Mouse (Mus musculus) adrenal gland, adult 18-20 months (tissue): ENCODE measurements at regions not wholly inside any gene's neighbourhood (a gene's known extent, or its start where the extent isn't known, plus 50 kb on each side); places are given as distances from the start of the nearest gene placed in this dataset.

ENCODE experiments used
- DNase-seq, 2 experiments: peaks; one replicate each; pipeline ENCODE4 v3.0.0; 2021 to 2022; ENCODE audit warnings: low spot score in 2 of 2

DNA sequence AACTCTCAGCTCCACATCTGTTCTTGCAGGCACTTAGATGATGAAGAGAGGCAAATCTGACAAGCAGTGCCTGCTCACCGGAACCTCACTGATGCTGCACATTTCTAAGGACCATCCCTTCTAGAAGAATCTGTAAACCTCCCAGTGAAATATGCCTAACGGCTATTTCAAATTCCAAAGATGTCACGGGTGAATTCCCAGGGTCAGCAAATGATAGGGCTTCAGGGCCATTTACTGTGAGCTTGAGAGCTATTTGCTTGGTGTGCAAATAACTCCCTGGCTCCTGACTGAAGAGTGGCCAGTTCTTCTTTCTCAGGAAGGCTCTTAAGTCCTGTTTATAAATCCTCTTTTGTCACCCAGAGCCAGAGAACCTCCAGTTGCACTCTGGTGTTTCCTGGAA is 135.3 kb downstream of the Tmx1 start:
- no peak for DNase-seq

DNA sequence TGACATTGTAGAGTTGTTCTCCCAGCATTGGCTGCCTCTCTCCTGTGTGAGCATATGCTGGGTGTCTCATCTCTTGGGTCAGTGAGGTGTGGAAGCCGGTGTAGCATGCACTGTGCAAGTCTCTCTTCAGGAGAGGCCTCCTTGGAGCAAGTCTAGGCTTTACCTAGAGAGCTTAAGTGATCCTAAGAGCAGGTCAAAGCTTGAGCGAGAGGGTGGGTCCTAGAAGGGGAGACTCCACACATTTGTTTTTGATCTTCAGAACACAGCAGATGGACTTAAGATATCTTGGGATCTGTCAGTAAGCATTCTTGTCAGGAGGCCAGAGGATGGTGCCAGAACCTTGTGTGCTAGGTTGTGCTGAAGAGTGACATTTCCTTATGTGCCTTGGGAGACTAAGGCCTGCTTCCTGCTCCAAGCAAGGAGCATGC is 136.4 kb downstream of the Tmx1 start:
- DNase-seq: no peak

DNA sequence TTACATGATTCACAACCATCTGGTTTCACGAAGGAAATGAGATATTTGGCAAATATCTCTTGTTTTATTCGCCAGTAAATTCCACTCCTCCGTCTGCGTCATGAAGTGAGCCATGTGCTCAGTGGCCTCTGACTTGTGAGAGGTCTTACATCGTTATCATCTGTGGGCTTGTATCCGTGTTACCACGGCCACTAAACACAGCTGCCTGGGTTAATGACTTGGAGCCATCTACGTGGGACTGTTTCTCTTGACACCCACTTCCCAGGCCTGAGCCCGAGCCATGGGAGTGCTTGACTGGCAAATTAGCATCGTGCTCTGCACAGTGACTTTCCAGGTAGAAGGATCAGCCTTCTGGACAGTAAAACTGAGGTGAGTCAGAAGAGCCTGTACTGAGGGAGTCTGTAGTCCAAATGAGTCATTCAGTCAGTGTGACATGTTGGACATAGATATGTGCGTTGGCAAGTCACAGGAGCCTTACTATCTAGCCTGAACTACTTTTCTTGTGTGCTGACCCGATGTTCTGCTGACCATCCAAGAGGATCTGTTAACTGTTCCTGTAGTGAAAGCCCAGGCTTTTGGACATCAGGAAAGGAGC is 137.7 kb downstream of the Tmx1 start:
- no peak for DNase-seq

DNA sequence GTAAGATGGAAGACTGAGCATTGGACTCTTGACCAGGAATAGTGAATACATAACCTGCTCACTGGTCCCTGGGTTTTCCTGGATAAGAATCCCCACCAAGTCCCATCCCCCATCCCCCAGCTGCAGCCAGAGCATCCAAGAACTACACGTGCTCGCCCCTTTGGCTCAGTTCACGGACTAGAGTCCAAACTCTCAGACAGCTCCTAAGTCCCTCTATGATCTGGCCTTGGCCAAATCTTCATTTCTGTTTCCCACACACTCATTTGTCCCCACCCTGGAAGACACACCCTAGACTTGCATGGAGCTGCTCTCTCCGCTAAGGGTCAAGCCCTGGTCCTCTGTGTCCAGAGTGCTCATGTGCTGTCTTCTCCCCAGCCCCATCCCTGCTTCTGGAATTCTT is 139.9 kb downstream of the Tmx1 start:
- DNase-seq: no peak

DNA sequence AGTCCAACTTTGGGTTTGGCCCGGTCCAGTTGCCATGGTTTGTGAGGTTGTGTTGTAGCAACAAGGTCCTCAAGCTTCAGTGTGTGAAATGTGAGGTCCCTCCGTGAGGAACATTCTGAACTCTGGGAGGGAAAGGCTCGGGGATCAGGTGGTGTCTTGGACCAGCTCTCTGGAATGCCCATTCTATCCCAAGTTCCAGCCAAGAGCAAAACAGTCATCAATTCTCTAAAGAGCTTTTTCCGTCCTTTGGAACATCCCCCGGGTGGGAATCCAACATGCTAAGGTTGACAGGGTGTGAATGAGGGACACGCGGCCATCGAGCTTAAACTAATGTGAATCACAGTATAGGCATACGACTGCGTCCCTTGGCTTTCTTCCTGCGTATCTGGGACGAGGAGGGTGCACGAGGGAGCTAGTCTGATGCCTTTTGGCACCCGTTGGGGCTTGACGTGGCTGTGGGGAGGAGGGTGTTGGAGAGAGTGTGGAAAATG is 145.4 kb downstream of the Tmx1 start:
- no peak for DNase-seq

DNA sequence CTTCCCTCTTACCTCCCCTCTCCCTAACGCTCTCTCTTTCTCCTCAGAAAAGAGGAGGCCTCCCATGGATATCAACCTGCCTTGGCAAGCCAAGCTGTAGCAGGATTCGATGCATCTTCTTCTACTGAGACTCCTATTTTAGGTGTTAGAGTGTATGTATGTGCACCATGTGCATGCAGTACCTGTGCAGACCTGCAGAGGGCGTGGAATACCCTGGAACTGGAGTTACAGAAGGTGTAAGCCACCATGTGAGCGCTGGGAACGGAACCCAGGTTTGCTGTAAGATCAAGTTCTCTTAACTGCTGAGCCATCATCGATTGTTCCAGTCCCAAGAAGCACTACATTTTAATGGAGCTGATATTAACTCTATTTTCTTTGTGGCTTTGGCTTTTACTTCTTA is 146.8 kb downstream of the Tmx1 start:
- DNase-seq: no peak

DNA sequence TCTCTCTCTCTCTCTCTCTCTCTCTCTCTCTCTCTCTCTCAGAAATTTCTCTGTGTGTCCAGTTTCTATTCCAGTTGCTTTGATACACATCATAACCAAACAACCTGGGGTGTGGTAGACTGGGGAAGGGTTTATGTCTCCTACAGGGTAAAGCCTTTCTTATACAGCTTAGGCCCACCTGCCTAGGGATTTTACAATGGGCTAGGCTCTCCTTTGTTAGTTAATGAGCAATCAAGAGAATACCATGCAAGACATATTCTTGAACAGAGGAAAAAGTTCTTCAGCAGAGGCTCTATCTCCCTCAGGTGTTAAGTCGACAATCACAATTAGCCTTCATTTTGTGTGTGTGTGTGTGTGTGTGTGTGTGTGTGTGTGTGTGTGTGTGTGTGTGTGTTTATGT is 151.0 kb downstream of the Tmx1 start:
- DNase-seq: no peak

DNA sequence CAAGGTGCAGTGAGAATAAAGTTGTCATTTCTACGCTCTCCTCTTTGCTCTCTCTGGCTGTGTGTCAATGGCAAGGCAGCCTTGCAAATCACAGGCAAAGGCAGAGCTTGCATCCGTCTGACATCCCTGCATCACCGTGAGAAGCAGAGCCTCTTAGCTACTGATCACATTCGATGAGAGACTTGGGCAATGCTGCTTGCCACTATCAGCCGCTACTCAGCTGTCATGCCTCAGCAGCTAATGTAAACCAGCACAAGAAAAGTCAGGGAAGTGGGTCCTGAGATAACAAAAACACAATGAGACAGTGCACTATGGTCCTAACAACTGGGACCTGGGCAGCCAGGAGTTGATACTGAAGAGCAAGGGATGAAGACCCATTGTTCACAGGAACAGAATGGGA is 155.8 kb downstream of the Tmx1 start:
- DNase-seq: no peak

DNA sequence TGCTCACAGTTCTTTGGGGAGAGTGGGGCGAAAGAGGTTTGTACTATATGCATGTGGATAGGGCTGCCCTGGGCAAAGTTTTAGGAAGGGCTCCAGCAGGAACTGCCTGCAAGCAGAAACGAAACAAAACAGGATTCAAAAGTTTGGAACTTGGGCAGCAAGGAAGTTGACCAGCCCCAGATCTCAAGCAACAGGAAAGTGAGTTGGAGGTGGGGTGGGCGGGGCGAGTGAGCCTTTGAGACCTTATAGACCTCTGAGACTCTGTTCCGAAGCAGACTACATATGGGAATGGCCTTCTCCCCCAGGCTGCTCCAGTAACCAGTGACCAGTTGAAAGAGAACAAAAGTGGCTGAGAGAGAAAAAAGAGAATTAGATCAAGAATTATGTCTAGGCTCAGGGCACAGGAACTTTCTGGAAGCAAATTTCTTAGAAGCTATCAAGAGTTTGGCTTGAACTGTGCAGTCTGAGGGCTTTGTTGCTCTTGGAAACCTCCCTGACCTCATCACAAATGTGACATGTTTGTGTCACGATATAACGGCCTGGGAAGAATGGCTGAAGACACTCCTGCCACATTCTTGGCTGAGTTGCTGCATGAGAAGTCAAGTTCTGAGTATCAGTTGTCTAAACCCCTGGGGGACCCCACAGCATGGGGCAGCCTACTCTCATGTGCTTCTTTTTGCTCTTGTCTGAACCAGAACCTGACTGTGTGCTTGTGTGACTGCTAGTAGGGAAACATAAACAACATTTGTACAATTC is 156.4 kb downstream of the Tmx1 start:
- no peak for DNase-seq

DNA sequence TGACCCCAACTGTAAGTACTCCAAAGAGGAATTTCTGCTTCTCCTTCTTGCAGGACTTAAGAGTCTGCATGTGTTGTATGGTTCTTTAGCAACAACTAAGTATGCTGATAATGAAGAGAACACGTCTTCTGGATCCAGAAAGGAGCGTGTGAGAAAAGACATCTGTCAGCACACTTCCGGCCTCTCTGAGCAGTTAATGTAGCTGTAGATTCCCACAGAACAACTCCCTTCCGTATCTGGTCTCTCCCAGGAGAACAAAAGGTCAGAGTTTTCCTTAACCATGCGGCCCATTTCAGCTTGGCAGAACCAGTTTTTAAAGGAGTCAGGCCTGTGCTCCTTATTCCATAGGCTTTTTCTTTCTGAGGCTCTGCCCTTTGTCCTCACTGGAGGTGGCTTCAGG is 159.0 kb downstream of the Tmx1 start:
- DNase-seq: no peak

DNA sequence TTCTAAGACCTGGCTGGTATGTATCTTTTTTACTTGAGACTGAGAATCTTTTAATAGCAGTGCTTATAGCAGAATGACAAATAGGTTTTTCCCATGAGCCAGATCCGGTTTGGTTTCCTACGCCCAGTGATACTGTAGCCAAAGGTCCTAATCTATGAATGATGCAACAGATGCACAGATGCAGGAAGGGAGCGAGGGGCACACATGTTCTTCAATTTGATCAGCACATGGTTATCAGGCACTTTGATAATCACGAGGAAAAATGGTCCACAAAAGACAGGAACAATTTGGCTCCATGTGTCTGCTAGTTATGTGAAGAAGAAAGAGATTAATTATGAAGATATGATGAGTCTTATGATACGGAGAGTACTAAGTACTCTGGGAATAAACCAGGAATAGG is 160.3 kb downstream of the Tmx1 start:
- DNase-seq: no peak

DNA sequence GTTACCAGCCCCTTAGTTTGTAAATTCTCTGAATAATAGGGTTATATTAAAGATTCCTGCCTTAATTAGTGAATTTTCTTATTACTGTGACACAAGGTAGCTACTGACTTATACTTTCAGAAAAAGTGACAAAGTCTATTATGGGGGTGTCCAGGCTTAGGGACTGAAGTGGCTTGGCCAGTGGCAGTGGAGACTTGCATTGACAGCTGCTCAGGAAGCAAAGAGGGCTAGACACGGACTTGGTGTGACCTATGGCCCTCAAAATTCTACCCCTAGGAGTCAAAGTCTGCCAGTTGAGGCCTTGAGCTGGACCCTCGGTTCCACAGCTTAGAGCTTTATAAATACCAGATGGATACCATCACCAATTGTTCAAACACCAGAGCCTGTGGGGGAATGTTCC is 161.2 kb downstream of the Tmx1 start:
- no peak for DNase-seq

DNA sequence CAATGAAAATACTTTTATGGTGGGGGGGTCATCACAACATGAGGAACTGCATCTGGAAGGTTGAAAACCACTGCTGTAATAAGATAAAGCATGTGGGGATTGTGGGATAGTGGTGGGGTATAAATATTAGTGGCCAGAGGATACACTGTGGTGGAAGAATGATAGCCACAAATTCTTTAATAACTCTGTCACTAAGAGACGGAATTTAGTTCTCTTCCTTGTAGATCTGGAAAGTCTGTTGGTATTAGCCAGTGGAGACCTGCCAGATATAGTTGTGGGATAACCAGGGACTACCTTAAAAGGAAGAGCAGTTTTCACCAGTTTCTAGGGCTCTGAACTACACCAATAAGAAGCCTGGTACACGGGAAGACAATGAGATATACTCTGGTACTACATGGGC is 161.8 kb downstream of the Tmx1 start:
- DNase-seq: no peak

DNA sequence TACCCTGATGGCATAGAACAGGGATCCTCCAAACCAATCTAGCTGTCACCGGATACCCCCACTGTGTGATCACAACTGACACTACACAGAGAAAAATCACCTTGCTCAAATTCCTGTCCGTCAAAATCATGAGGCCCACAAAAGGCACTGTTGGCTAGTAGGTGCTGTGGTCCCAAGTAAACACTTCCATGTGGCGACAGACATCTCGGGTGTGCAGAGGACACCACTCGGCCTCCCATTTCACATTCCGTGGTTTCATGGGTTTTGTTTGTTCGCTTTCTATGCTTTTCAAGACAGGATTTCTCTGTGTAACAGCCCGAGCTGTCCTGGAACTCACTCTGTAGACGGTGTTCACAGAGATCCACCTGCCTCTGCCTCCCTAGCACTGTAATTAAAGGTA is 162.2 kb downstream of the Tmx1 start:
- no peak for DNase-seq

DNA sequence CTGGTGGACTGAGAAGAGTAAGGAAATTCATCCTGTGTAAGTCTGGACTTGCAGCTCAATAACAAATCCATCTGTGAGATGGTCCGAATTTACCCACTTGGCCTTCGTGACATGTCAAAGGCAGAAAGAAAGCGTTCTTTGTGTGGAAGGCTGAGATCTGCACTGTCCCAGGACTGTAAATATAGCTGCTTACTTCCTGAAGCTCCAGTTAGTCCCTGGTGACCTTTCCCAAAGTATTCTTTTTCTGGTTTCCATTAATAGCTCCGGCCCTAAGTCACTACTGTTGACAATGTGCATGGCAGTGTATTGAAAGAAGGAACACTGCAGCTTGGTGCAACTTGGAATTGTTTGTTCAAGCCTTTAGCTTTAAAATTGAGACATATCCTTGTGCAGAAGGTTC is 163.2 kb downstream of the Tmx1 start:
- no peak for DNase-seq

DNA sequence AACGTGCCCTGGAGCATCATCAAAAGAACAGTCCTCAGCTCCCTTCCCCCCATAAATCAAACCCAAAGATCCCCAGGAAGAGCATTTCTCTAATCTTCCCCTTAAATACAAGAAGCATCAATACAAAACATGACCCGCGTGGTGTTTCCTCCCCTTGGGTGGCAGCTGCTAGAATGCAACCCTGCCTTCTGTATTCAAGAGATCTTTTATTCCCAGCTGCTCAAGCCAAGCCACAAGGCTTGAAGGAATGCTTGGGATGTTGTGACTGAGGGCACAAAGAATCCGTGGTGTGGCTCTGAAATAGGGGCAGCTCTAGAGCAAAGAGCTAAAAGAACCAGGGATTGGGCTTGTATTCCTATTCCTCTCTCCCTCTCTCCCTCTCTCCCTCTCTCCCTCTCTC is 163.6 kb downstream of the Tmx1 start:
- no peak for DNase-seq

DNA sequence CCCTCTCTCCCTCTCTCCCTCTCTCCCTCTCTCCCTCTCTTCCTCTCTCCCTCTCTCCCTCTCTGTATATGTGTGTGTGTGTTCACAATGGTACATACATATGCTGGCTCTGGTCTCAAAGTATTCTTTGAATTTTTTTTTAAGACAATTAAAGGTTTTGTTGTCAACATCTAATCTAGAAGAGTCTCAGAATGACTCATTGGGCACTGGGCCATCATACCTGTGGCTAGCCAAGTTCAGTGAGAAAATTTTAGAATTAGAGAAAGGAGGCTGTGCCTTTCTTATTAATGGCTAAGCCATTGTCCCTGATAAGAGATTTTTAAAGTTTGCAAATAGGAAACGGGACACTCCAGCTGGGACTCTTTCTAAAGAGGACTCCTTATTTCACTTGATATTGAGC is 164.1 kb downstream of the Tmx1 start:
- DNase-seq: no peak

DNA sequence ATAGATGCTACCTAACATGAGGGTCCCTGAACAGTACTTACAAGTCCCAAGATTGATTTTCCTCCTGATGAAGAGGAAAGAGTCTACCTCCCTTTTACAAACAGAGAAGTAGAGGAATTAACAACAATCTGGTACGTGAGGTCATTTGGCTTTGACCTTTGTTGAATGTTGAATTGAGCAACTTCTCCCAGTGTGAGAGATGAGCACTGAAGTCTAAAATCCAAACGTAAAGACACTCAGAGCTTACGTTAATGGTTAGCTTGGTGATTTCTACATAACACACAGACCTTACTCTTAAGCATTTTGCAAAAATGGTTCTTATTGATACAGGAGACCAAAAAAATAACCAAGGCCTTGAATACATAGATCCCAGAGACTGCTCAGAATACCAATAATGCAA is 165.1 kb downstream of the Tmx1 start:
- no peak for DNase-seq

DNA sequence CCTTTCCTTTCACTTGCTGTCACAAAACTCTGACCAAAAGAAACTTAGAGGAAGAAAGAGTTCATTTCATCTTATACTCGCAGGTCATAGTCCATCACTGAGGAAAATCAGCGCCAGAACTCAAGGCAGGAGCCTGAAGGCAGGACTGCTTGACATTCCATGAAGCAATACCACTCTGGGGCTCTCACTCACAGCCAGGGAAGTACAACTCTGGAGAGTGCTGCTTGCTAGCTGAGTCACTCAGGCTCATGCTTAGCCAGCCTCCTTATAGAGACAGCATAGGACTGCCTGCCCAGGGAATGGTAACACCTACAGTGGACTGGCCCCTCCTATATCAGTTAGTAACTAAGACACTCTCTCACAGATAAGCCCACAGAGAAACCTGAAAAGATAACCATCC is 166.5 kb downstream of the Tmx1 start:
- DNase-seq: no peak

DNA sequence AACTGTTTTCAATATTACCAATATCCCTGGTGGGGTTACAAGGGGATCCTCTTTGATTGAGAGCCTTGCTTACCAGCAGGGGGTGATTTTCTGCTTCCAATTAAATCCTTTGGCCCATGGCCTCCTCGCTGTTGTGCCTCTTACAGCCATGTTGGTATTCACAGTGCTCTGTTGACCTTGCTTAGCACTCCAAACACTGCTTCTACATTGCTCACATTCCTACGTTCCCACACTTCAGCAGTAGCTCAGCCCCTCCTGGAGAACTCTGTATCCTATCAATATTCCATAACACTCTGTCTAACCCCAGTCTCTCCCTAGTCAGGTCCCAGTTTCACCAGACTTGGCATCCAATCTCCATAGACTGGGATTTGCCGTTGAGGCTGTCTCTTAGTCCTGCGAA is 169.1 kb downstream of the Tmx1 start:
- no peak for DNase-seq

DNA sequence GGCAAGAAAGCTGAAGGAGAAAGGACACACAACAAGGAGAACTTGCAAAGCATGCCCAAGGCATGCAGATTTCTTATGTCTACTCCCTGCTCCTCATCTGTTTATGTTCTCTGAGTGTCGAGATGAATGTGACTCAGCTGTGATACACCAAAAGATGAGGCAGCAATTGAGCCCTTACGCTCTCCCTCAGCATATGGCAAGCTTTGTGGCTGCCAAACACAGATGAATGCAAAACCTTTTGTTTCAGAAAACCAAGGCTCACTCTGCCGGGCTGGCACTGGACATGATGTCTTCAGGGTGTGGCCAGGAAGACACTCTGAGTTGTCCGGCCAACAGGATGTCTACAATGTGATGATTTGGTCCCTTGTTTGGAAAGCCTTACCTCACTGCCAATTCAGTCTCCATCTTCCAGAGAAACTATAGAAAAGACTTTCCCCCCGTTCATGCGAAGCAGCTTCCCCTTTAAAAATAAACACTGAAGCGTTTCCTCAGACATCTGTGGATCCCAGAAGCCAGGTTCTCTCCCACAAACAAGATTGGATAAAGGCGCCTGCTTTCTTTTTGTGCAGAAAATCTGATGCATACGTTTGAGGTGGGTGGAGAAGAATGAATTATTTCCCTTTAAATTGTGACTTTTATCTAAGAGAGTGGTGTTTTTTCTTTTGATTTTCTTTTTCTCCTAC is 171.5 kb downstream of the Tmx1 start:
- no peak for DNase-seq

DNA sequence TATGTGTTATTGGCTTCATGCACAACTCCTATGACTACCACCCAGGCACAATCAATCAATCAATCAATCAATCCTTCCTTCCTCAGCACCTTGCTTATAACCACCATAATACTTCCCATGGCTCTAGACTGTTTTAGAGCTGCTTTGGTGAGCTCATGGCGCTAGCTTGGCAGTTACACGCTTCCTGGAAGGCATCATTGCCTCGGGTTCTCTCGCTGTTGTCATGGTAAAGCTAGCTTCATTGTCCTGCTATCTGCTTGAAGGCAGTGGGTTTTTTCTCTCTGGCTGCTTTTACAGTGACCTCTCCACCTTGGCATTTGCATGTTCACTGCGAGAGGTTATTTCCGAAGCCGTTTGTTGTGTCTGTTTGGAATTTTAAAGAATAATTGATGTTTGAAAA is 174.7 kb downstream of the Tmx1 start:
- no peak for DNase-seq
